Mouse (Mus musculus) MEL (cell line): ENCODE results near the gene Fam84a. TPM values are rescaled to one million over a fixed set of nuclear protein-coding genes. Genes with fewer than 3 reads are reported as not detected.

Source experiments
- DNase-seq: peaks from one replicate; pipeline ENCODE4 v3.0.0; 2011; ENCODE audit warnings: low read depth, low spot score
- H3K27ac ChIP-seq: 2 replicates; pipeline ENCODE4 v1.5.1; 2012; ENCODE audit warnings: low read depth, mild to moderate bottlenecking, control low read depth, low read length, moderate library complexity; ENCODE audit not compliant: control insufficient read depth
- H3K27me3 ChIP-seq, 2 experiments: fragments of 150-350 bp in 1 of 2; sonication (generic) in 1 of 2; 2 replicates each; pipeline ENCODE4 v1.6.1; 2012; ENCODE audit warnings: low read length in 2 of 2, mild to moderate bottlenecking in 2 of 2, improper control_type of control experiment in 1 of 2, moderate library complexity in 1 of 2; ENCODE audit not compliant: insufficient read depth in 2 of 2, control insufficient read depth in 1 of 2
- H3K36me3 ChIP-seq, 2 experiments: 2 replicates each; pipeline ENCODE4 v1.6.1; 2012 to 2014; ENCODE audit warnings: low read length in 2 of 2, improper control_type of control experiment in 1 of 2, inconsistent platforms in 1 of 2, mild to moderate bottlenecking in 1 of 2; ENCODE audit not compliant: insufficient read depth in 2 of 2, control insufficient read depth in 1 of 2
- H3K4me1 ChIP-seq, 2 experiments: fragments of 150-350 bp in 1 of 2; sonication (generic) in 1 of 2; 2 replicates each; pipeline ENCODE4 v1.6.1; 2012; ENCODE audit warnings: low read length in 2 of 2, improper control_type of control experiment in 1 of 2, mild to moderate bottlenecking in 1 of 2; ENCODE audit not compliant: insufficient read depth in 2 of 2, control insufficient read depth in 1 of 2
- H3K4me3 ChIP-seq, 2 experiments: fragments of 150-350 bp in 1 of 2; sonication (generic) in 1 of 2; 2 replicates each; pipeline ENCODE4 v1.5.1; 2012; ENCODE audit warnings: low read depth in 2 of 2, low read length in 2 of 2, mild to moderate bottlenecking in 2 of 2, moderate library complexity in 2 of 2, control low read depth in 1 of 2, improper control_type of control experiment in 1 of 2; ENCODE audit not compliant: control insufficient read depth in 1 of 2, insufficient read depth in 1 of 2
- H3K79me2 ChIP-seq: 2 replicates; pipeline ENCODE4 v1.6.1; 2012; ENCODE audit warnings: mild to moderate bottlenecking, low read length, moderate library complexity; ENCODE audit not compliant: control insufficient read depth, poor library complexity, insufficient read depth
- H3K9ac ChIP-seq: 2 replicates; pipeline ENCODE4 v1.6.1; 2012; ENCODE audit warnings: low read depth, mild to moderate bottlenecking, control low read depth, low read length, moderate library complexity; ENCODE audit not compliant: control insufficient read depth, poor library complexity, severe bottlenecking
- H3K9me3 ChIP-seq: fragments of 150-350 bp; sonication (generic); replicated peaks from 2 replicates; pipeline ENCODE4 v1.6.1; 2012; ENCODE audit warnings: mild to moderate bottlenecking, low read length, improper control_type of control experiment, moderate library complexity; ENCODE audit not compliant: insufficient read depth
- BHLHE40 ChIP-seq: IDR thresholded peaks from 2 replicates; pipeline ENCODE4 v1.6.1; 2012; ENCODE audit warnings: low read depth, mild to moderate bottlenecking, inconsistent platforms, low read length, improper control_type of control experiment, borderline replicate concordance
- CHD1 ChIP-seq: IDR thresholded peaks from 2 replicates; pipeline ENCODE4 v1.6.1; 2012; ENCODE audit warnings: low read depth, mild to moderate bottlenecking, inconsistent platforms, low read length, improper control_type of control experiment
- CTCF ChIP-seq, 3 experiments: IDR thresholded peaks in 2 of 3; conservative IDR thresholded peaks in 1 of 3; 2 replicates each; pipeline ENCODE4 v1.5.1; 2011 to 2012; ENCODE audit warnings: low read length in 3 of 3, low read depth in 2 of 3, mild to moderate bottlenecking in 2 of 3, improper control_type of control experiment in 1 of 3, inconsistent platforms in 1 of 3, mixed read lengths in 1 of 3, moderate library complexity in 1 of 3; ENCODE audit not compliant: control insufficient read depth in 1 of 3, insufficient read depth in 1 of 3, poor library complexity in 1 of 3, severe bottlenecking in 1 of 3
- E2F4 ChIP-seq: IDR thresholded peaks from 2 replicates; pipeline ENCODE4 v1.6.1; 2011; ENCODE audit warnings: low read depth, low read length, improper control_type of control experiment, borderline replicate concordance
- ETS1 ChIP-seq: IDR thresholded peaks from 2 replicates; pipeline ENCODE4 v1.6.1; 2012; ENCODE audit warnings: low read depth, mild to moderate bottlenecking, inconsistent platforms, low read length, improper control_type of control experiment, moderate library complexity
- HCFC1 ChIP-seq: IDR thresholded peaks from 2 replicates; pipeline ENCODE4 v1.6.1; 2012; ENCODE audit warnings: low read depth, mild to moderate bottlenecking, inconsistent platforms, low read length, improper control_type of control experiment, moderate library complexity
- JUND ChIP-seq: IDR thresholded peaks from 2 replicates; pipeline ENCODE4 v1.6.1; 2011; ENCODE audit warnings: low read depth, mild to moderate bottlenecking, improper control_type of control experiment, low read length
- MAX ChIP-seq: IDR thresholded peaks from 2 replicates; pipeline ENCODE4 v1.6.1; 2011; ENCODE audit warnings: low read length, improper control_type of control experiment
- MAZ ChIP-seq: IDR thresholded peaks from 2 replicates; pipeline ENCODE4 v1.6.1; 2012; ENCODE audit warnings: low read depth, mild to moderate bottlenecking, inconsistent platforms, low read length, improper control_type of control experiment
- MEF2A ChIP-seq: IDR thresholded peaks from 2 replicates; pipeline ENCODE4 v1.6.1; 2014; ENCODE audit warnings: low read depth, mild to moderate bottlenecking, inconsistent platforms, low read length, improper control_type of control experiment; ENCODE audit not compliant: poor library complexity, insufficient replicate concordance, severe bottlenecking; ENCODE audit errors: extremely low read depth
- MXI1 ChIP-seq: IDR thresholded peaks from 2 replicates; pipeline ENCODE4 v1.6.1; 2011; ENCODE audit warnings: mild to moderate bottlenecking, low read depth, low read length, improper control_type of control experiment
- MYC ChIP-seq: IDR thresholded peaks from 2 replicates; pipeline ENCODE4 v1.6.1; 2011; ENCODE audit warnings: low read depth, mild to moderate bottlenecking, low read length, improper control_type of control experiment, moderate library complexity
- NELFE ChIP-seq: IDR thresholded peaks from 2 replicates; pipeline ENCODE4 v1.6.1; 2011; ENCODE audit warnings: low read depth, low read length, improper control_type of control experiment
- POLR2A ChIP-seq, 2 experiments: IDR thresholded peaks; 2 replicates each; pipeline ENCODE4 v1.6.1; 2011 to 2012; ENCODE audit warnings: low read length in 2 of 2, mild to moderate bottlenecking in 2 of 2, control low read depth in 1 of 2, improper control_type of control experiment in 1 of 2, low read depth in 1 of 2, moderate library complexity in 1 of 2; ENCODE audit not compliant: control insufficient read depth in 1 of 2, insufficient read depth in 1 of 2, poor library complexity in 1 of 2
- POLR2AphosphoS5 ChIP-seq: IDR thresholded peaks from 2 replicates; pipeline ENCODE4 v1.6.1; 2012; ENCODE audit warnings: low read depth, borderline replicate concordance, mild to moderate bottlenecking, inconsistent platforms, low read length, moderate library complexity, mixed read lengths
- RAD21 ChIP-seq: IDR thresholded peaks from 2 replicates; pipeline ENCODE4 v1.6.1; 2011; ENCODE audit warnings: mild to moderate bottlenecking, low read depth, low read length, improper control_type of control experiment
- SMC3 ChIP-seq: IDR thresholded peaks from 2 replicates; pipeline ENCODE4 v1.6.1; 2011; ENCODE audit warnings: low read depth, low read length, improper control_type of control experiment
- TBP ChIP-seq: IDR thresholded peaks from 2 replicates; pipeline ENCODE4 v1.8.0; 2011; ENCODE audit warnings: low read depth, low read length, improper control_type of control experiment
- UBTF ChIP-seq: IDR thresholded peaks from 2 replicates; pipeline ENCODE4 v1.6.1; 2012; ENCODE audit warnings: low read depth, mild to moderate bottlenecking, inconsistent platforms, low read length, improper control_type of control experiment, moderate library complexity, borderline replicate concordance; ENCODE audit not compliant: insufficient read depth
- ZC3H11A ChIP-seq: IDR thresholded peaks from 2 replicates; pipeline ENCODE4 v1.6.1; 2012; ENCODE audit warnings: low read depth, mild to moderate bottlenecking, inconsistent platforms, low read length, improper control_type of control experiment
- ZKSCAN1 ChIP-seq: IDR thresholded peaks from 2 replicates; pipeline ENCODE4 v1.6.1; 2012; ENCODE audit warnings: low read depth, mild to moderate bottlenecking, inconsistent platforms, low read length, improper control_type of control experiment, moderate library complexity
- ZNF384 ChIP-seq: IDR thresholded peaks from 2 replicates; pipeline ENCODE4 v1.6.1; 2012; ENCODE audit warnings: low read depth, mild to moderate bottlenecking, inconsistent platforms, low read length, improper control_type of control experiment
- polyA plus RNA-seq, 2 experiments: library from polyadenylated mRNA; stranded (reverse) in 1 of 2; unstranded in 1 of 2; fragments of >175 nt in 1 of 2; fragments of >200 nt in 1 of 2; gene quantifications; 2 replicates each; pipeline versions ENCODE4 v1.2.1 to v1.2.4; 2012; ENCODE audit warnings: low replicate concordance in 2 of 2, low read depth in 1 of 2; ENCODE audit not compliant: insufficient read length in 2 of 2, insufficient read depth in 1 of 2, missing spikeins in 1 of 2
- total RNA-seq: library from RNA; depleted of rRNA; stranded (reverse); fragments of 300-350 nt; gene quantifications from 2 replicates; pipeline ENCODE4 v1.2.3, GENCODE M21; 2012; rRNA removed

Fam84a gene
- total RNA-seq = not detected in 2 replicates
- polyA plus RNA-seq = under 1 TPM in 1 of 2 experiments, not detected in 1; 0.03 TPM

DNA sequence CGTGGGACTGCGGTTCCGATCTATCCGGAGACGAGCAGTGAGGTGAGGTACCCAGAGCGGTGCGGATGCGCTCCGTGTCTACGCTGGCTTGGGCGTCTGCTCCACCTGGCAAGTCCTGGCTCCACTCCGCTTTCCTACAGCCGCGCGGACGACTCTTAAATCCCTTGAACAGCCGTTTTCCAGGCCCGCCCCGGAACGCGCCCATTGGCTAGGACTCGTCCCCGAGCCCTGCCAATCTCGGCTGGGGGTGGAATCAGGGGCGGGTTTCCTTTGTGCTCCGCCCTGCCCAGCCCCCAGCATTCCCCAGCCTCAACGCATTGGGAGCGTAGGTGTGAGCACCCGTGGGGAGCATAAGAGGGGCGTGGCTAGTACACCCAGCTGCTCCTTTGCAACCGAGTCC is at the start of gene Fam84a:
Fam84a (minus strand) TSS at position 134 of the 400 bp plus-strand sequence.
- H3K79me2 ChIP-seq = no peaks in the 10 kb centered on the region
- no peaks in the 10 kb centered on the region for H3K9me3 ChIP-seq
- no peak within 1 kb of the TSS for H3K4me3 ChIP-seq
- no peaks in the 10 kb centered on the region for H3K27me3 ChIP-seq
- no peak for TF ChIP-seq MAX
- no peak for TF ChIP-seq ZNF384
- TF ChIP-seq BHLHE40 = no peak
- no peak for TF ChIP-seq NELFE
- TF ChIP-seq MYC = no peak
- TF ChIP-seq UBTF = no peak
- TF ChIP-seq MEF2A = no peak
- no peak for TF ChIP-seq MAZ
- no peak for TF ChIP-seq MXI1
- no peak for TF ChIP-seq CHD1
- no peak for TF ChIP-seq SMC3
- no peak for TF ChIP-seq E2F4
- no peak for TF ChIP-seq JUND
- TF ChIP-seq ZC3H11A = no peak
- no peak for TF ChIP-seq ETS1
- no peak for TF ChIP-seq CTCF (IDR thresholded peaks at IDR 0.05 in 2 of 3, conservative IDR thresholded peaks at IDR 0.05 in 1 of 3; ENCODE audit: control insufficient read depth in 1 of 3, insufficient read depth in 1 of 3, low read depth in 2 of 3, low read length in 3 of 3, poor library complexity in 1 of 3, severe bottlenecking in 1 of 3)
- TF ChIP-seq HCFC1 = no peak
- TF ChIP-seq RAD21 = no peak
- no peak for TF ChIP-seq POLR2A (IDR thresholded peaks at IDR 0.05; ENCODE audit: control insufficient read depth in 1 of 2, insufficient read depth in 1 of 2, low read depth in 1 of 2, low read length in 2 of 2, poor library complexity in 1 of 2)
- TF ChIP-seq, all 39 proteins: peak for 0
- no peaks in the 10 kb centered on the region for H3K4me1 ChIP-seq
- H3K9ac ChIP-seq = no peak within 1 kb of the TSS
- H3K36me3 ChIP-seq = no peaks in the 10 kb centered on the region
- DNase-seq = no peak
- H3K27ac ChIP-seq = no peak within 1 kb of the TSS

GRCm38 (mm10) chr12:14195479-14195878 is 43.6 kb upstream of the Fam84a start:
- no peak for TF ChIP-seq ZKSCAN1
- no peak for TF ChIP-seq MEF2A
- TF ChIP-seq TBP = no peak
- TF ChIP-seq MAZ = no peak
- TF ChIP-seq POLR2AphosphoS5 = no peak
- H3K79me2 ChIP-seq = no peaks in the 10 kb centered on the region
- no peaks in the 10 kb centered on the region; a peak in 1 of 4 replicates for H3K27me3 ChIP-seq
- H3K9me3 ChIP-seq = no peaks in the 10 kb centered on the region
- no peak overlapping the region for H3K9ac ChIP-seq
- no peak for DNase-seq
- no peaks in the 10 kb centered on the region for H3K36me3 ChIP-seq
- no peaks in the 10 kb centered on the region for H3K4me1 ChIP-seq
- H3K27ac ChIP-seq = no peak overlapping the region
- no peak overlapping the region for H3K4me3 ChIP-seq
